Mouse (Mus musculus) hindbrain, embryonic 13.5 days (tissue): ENCODE results near the gene Fkbp10. TPM values are rescaled to one million over a fixed set of nuclear protein-coding genes. Genes with fewer than 3 reads are reported as not detected.

ENCODE experiments used
- ATAC-seq: fragments of 200-750 bp; cut with Nextera tagmentation; 2 replicates; pipeline ENCODE4 v1.8.0; 2017; ENCODE audit warnings: moderate TSS enrichment; ENCODE audit not compliant: low FRiP score
- H3K27ac ChIP-seq: fragments of 300-500 bp; sonication (generic); 2 replicates; pipeline ENCODE4 v1.5.1; 2015; ENCODE audit warnings: inconsistent platforms, mild to moderate bottlenecking, moderate library complexity
- H3K27me3 ChIP-seq: fragments of 300-500 bp; sonication (generic); 2 replicates; pipeline ENCODE4 v1.6.1; 2015; ENCODE audit warnings: mild to moderate bottlenecking, inconsistent platforms
- H3K36me3 ChIP-seq: fragments of 300-500 bp; sonication (generic); 2 replicates; pipeline ENCODE4 v1.6.1; 2015; ENCODE audit warnings: mild to moderate bottlenecking, inconsistent platforms
- H3K4me1 ChIP-seq: fragments of 300-500 bp; sonication (generic); replicated peaks from 2 replicates; pipeline ENCODE4 v1.6.1; 2015; ENCODE audit warnings: inconsistent platforms
- H3K4me2 ChIP-seq: fragments of 300-500 bp; sonication (generic); 2 replicates; pipeline ENCODE4 v1.6.1; 2015; ENCODE audit warnings: inconsistent platforms, mild to moderate bottlenecking, moderate library complexity
- H3K4me3 ChIP-seq: fragments of 300-500 bp; sonication (generic); 2 replicates; pipeline ENCODE4 v1.5.1; 2015; ENCODE audit warnings: mild to moderate bottlenecking, inconsistent platforms
- H3K9ac ChIP-seq: fragments of 300-500 bp; sonication (generic); 2 replicates; pipeline ENCODE4 v1.6.1; 2015; ENCODE audit warnings: mild to moderate bottlenecking, inconsistent platforms
- H3K9me3 ChIP-seq: fragments of 300-500 bp; sonication (generic); 2 replicates; pipeline ENCODE4 v1.6.1; 2016; ENCODE audit warnings: inconsistent platforms
- WGBS: fragments of 180-500 bp; shearing (Covaris S2); methylation state at CpG from one replicate; pipeline ENCODE4 v1.1.7; 2015; 5-methylcytosine and 5-hydroxymethylcytosine counted together
- polyA plus RNA-seq: library from polyadenylated mRNA; unstranded; fragments of >200 nt; fragmentation: Nextera tagmentation; extraction: Ambion mirVana; gene quantifications from 2 replicates; pipeline ENCODE4 v1.2.1, GENCODE M21; 2015

Fkbp10 gene
- polyA plus RNA-seq, 1 experiment from 2014 or later = 27.2 TPM

GRCm38 (mm10) chr11:100386586-100386985, 28.9 kb upstream of the Fkbp10 start:
- Histone ChIP-seq H3K36me3 (peaks cover 50% of the 10 kb centered on the region), H3K9me3 (no peaks in the 10 kb centered on the region), H3K9ac (no peak overlapping the region), H3K27me3 (no peaks in the 10 kb centered on the region), H3K4me2 (no peak overlapping the region), H3K4me3 (no peak overlapping the region), H3K4me1 (peaks cover 33% of the 10 kb centered on the region), H3K27ac (no peak overlapping the region)
- WGBS = 49% methylated on average over 5 of the region's 5 CpGs
- ATAC-seq = no peak

- no peaks in the 10 kb centered on the region for H3K9me3 ChIP-seq
- 87% methylated on average over 6 of the region's 6 CpGs for WGBS
- H3K27ac ChIP-seq = no peak overlapping the region
- no peak overlapping the region for H3K4me3 ChIP-seq
- ATAC-seq = no peak
- H3K36me3 ChIP-seq = peaks cover 45% of the 10 kb centered on the region
- peaks cover 33% of the 10 kb centered on the region for H3K4me1 ChIP-seq
- H3K9ac ChIP-seq = no peak overlapping the region
- H3K4me2 ChIP-seq = no peak overlapping the region
- H3K27me3 ChIP-seq = no peaks in the 10 kb centered on the region
Measured at GRCm38 (mm10) chr11:100387111-100387510, 28.4 kb upstream of the Fkbp10 start.

- peaks cover 38% of the 10 kb centered on the region for H3K36me3 ChIP-seq
- no peaks in the 10 kb centered on the region for H3K27me3 ChIP-seq
- ATAC-seq = no peak
- H3K27ac ChIP-seq = 0 out of 2 replicates have a peak overlapping the region, but pooled peaks have one; percentile 4
- H3K4me3 ChIP-seq = no peak overlapping the region
- H3K4me1 ChIP-seq = peaks cover 33% of the 10 kb centered on the region
- no peaks in the 10 kb centered on the region for H3K9me3 ChIP-seq
- peak overlapping the region; percentile 29; the same call in 1 of the 2 replicates for H3K9ac ChIP-seq
- no peak overlapping the region for H3K4me2 ChIP-seq
- WGBS = 51% methylated on average over 14 of the region's 14 CpGs
Measured at GRCm38 (mm10) chr11:100387589-100388375, 27.7 kb upstream of the Fkbp10 start.

- Histone ChIP-seq H3K36me3 (peaks cover 30% of the 10 kb centered on the region), H3K9ac (no peak overlapping the region; the same call in 1 of the 2 replicates), H3K27me3 (no peaks in the 10 kb centered on the region), H3K9me3 (no peaks in the 10 kb centered on the region), H3K27ac (no peak overlapping the region), H3K4me3 (no peak overlapping the region), H3K4me1 (peaks cover 37% of the 10 kb centered on the region), H3K4me2 (no peak overlapping the region)
- no peak for ATAC-seq
- WGBS = 76% methylated on average over 6 of the region's 6 CpGs
Measured at GRCm38 (mm10) chr11:100388588-100388987, 26.9 kb upstream of the Fkbp10 start.

- no peak overlapping the region for H3K9ac ChIP-seq
- no peaks in the 10 kb centered on the region for H3K9me3 ChIP-seq
- no peak overlapping the region for H3K4me3 ChIP-seq
- ATAC-seq = no peak
- peaks cover 50% of the 10 kb centered on the region for H3K4me1 ChIP-seq
- H3K4me2 ChIP-seq = no peak overlapping the region
- H3K27ac ChIP-seq = 0 out of 2 replicates have a peak overlapping the region, but pooled peaks have one; percentile 8
- H3K36me3 ChIP-seq = peaks cover 16% of the 10 kb centered on the region
- WGBS = 39% methylated on average over 8 of the region's 8 CpGs
- peaks cover 9% of the 10 kb centered on the region; the same call in 1 of the 2 replicates for H3K27me3 ChIP-seq
Measured at GRCm38 (mm10) chr11:100389931-100390445, 25.5 kb upstream of the Fkbp10 start.

- WGBS = 59% methylated on average over 9 of the region's 9 CpGs
- Histone ChIP-seq H3K9ac (peak overlapping the region; percentile 31; the same call in 1 of the 2 replicates), H3K36me3 (peaks cover 3% of the 10 kb centered on the region), H3K27ac (peak overlapping the region; percentile 52), H3K4me3 (no peak overlapping the region), H3K4me1 (peaks cover 63% of the 10 kb centered on the region), H3K4me2 (no peak overlapping the region), H3K27me3 (peaks cover 21% of the 10 kb centered on the region; the same call in 1 of the 2 replicates), H3K9me3 (no peaks in the 10 kb centered on the region)
- ATAC-seq = peak; percentile 47
Measured at GRCm38 (mm10) chr11:100391081-100391883, 24.2 kb upstream of the Fkbp10 start.

- no peak for ATAC-seq
- H3K4me1 ChIP-seq = peaks cover 69% of the 10 kb centered on the region
Measured at GRCm38 (mm10) chr11:100391884-100392345, 23.6 kb upstream of the Fkbp10 start.

GRCm38 (mm10) chr11:100392958-100393357, 22.5 kb upstream of the Fkbp10 start:
- Histone ChIP-seq H3K27me3 (peaks cover 23% of the 10 kb centered on the region; the same call in 1 of the 2 replicates), H3K4me2 (no peak overlapping the region), H3K4me3 (no peak overlapping the region), H3K9me3 (no peaks in the 10 kb centered on the region), H3K36me3 (no peaks in the 10 kb centered on the region; the same call in 1 of the 2 replicates), H3K27ac (no peak overlapping the region), H3K9ac (no peak overlapping the region), H3K4me1 (peaks cover 68% of the 10 kb centered on the region)
- WGBS = 84% methylated on average over 5 of the region's 5 CpGs
- ATAC-seq = no peak

More at GRCm38 (mm10) chr11:100391884-100392345, 23.6 kb upstream of the Fkbp10 start:
- no peak overlapping the region for H3K27ac ChIP-seq
- H3K4me3 ChIP-seq = no peak overlapping the region
- H3K36me3 ChIP-seq = no peaks in the 10 kb centered on the region; the same call in 1 of the 2 replicates
- H3K9ac ChIP-seq = no peak overlapping the region
- WGBS = 84% methylated on average over 7 of the region's 7 CpGs
- no peak overlapping the region for H3K4me2 ChIP-seq
- H3K27me3 ChIP-seq = peaks cover 23% of the 10 kb centered on the region; the same call in 1 of the 2 replicates
- no peaks in the 10 kb centered on the region for H3K9me3 ChIP-seq

- ATAC-seq = no peak
- Histone ChIP-seq H3K9me3 (no peaks in the 10 kb centered on the region), H3K27ac (no peak overlapping the region), H3K4me3 (no peak overlapping the region), H3K36me3 (no peaks in the 10 kb centered on the region; the same call in 1 of the 2 replicates), H3K4me1 (peaks cover 66% of the 10 kb centered on the region), H3K27me3 (peaks cover 23% of the 10 kb centered on the region; the same call in 1 of the 2 replicates), H3K4me2 (no peak overlapping the region), H3K9ac (no peak overlapping the region)
- 74% methylated on average over 7 of the region's 7 CpGs for WGBS
Measured at GRCm38 (mm10) chr11:100393733-100394132, 21.8 kb upstream of the Fkbp10 start.

GRCm38 (mm10) chr11:100394353-100395074, 21.0 kb upstream of the Fkbp10 start:
- Histone ChIP-seq H3K4me3 (peak overlapping the region; percentile 78; the same call in 1 of the 2 replicates), H3K4me2 (peak overlapping the region; percentile 61)

GRCm38 (mm10) chr11:100395200-100395599, 20.3 kb upstream of the Fkbp10 start:
- Histone ChIP-seq H3K9ac (peak overlapping the region; percentile 85), H3K36me3 (no peaks in the 10 kb centered on the region; the same call in 1 of the 2 replicates), H3K9me3 (no peaks in the 10 kb centered on the region), H3K27ac (no peak overlapping the region), H3K27me3 (peaks cover 27% of the 10 kb centered on the region; the same call in 1 of the 2 replicates), H3K4me1 (peaks cover 59% of the 10 kb centered on the region), H3K4me2 (peak overlapping the region; percentile 61), H3K4me3 (peak overlapping the region; percentile 78)
- no peak for ATAC-seq
- 39% methylated on average over 11 of the region's 11 CpGs for WGBS

More at GRCm38 (mm10) chr11:100394353-100395074, 21.0 kb upstream of the Fkbp10 start:
- no peaks in the 10 kb centered on the region; the same call in 1 of the 2 replicates for H3K36me3 ChIP-seq
- WGBS = 64% methylated on average over 5 of the region's 5 CpGs
- no peaks in the 10 kb centered on the region for H3K9me3 ChIP-seq
- H3K9ac ChIP-seq = 0 out of 2 replicates have a peak overlapping the region, but pooled peaks have one; percentile 85
- peaks cover 23% of the 10 kb centered on the region; the same call in 1 of the 2 replicates for H3K27me3 ChIP-seq
- no peak overlapping the region for H3K27ac ChIP-seq
- ATAC-seq = no peak
- peaks cover 66% of the 10 kb centered on the region for H3K4me1 ChIP-seq
